Mouse (Mus musculus): Measurements from ENCODE around the gene Gipc2.

DNA sequence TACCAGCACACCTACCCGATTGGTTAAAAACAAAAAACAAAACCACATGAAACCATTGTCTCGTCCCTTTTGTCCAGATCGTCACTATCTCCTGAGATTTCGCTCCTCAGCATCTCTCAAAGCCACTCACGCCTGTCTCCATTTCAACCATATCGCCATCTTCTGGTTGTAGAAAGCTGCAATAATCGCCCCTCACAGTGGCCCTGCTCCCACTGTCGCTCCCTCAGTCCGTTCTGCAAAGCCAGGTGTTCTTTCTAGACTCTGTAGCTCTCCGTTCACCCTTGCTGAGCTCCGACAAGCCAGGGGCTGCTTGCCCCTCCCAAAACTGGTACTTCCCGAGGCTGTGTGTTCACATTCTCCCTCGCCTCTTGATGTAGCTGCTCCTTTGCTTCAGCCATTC is 99.3 kb downstream of the Gipc2 start:
- TF ChIP-seq POLR2A (IDR thresholded peaks at IDR 0.05; ENCODE audit: borderline replicate concordance, insufficient read depth, low read length) (no peak), CTCF (IDR thresholded peaks at IDR 0.05; ENCODE audit: borderline replicate concordance, insufficient read depth, low read depth, low read length) (peak; percentile 13; the same call in 1 of the 2 replicates)

All from cerebellum, adult 2 months (tissue).